Mouse (Mus musculus) layer of hippocampus, adult 2 months (tissue): ENCODE measurements around the gene Speer3. TPM values are rescaled to one million over a fixed set of nuclear protein-coding genes. Genes with fewer than 3 reads are reported as not detected.
"Not testable (repeated sequence)": the region's sequence is repeated elsewhere in the genome, so short reads cannot be mapped to it uniquely, and the experiment has no call there.

Source experiments
- DNase-seq, 2 experiments: peaks; one replicate each; pipeline ENCODE4 v3.0.0; 2022; ENCODE audit warnings: low spot score in 2 of 2
- H3K27ac ChIP-seq: fragments of 200-600 bp; 2 replicates; pipeline ENCODE4 v1.8.1; 2022
- H3K4me3 ChIP-seq: fragments of 200-600 bp; 2 replicates; pipeline ENCODE4 v1.8.1; 2022; ENCODE audit warnings: mild to moderate bottlenecking
- CTCF ChIP-seq: fragments of 200-600 bp; conservative IDR thresholded peaks from 2 replicates; pipeline ENCODE4 v1.8.1; 2022; ENCODE audit warnings: antibody characterized with exemption, mild to moderate bottlenecking, moderate library complexity
- long read RNA-seq, 2 experiments: library from polyadenylated mRNA; stranded (forward); transcript quantifications; one replicate each; pipeline ENCODE4 v2.0.0; 2021; ENCODE audit warnings: borderline mapping rate in 2 of 2
- total RNA-seq, 2 experiments: library from RNA; stranded (reverse); gene quantifications; 2 replicates each; pipeline ENCODE4 v1.2.3; 2021

Speer3 gene
- not detected for total RNA-seq
- long read RNA-seq, experiment 1 = 0 reads
- long read RNA-seq, experiment 2 = 0 reads

- TF ChIP-seq CTCF = no peak
- no peak within 1 kb of the TSS for H3K4me3 ChIP-seq
- no peak within 1 kb of the TSS for H3K27ac ChIP-seq
- no peak for DNase-seq
These were observed at the start of gene Speer3 for GRCm38 (mm10) chr5:13791319-13791718. Gene Speer3 (plus strand): TSS chr5:13791619.

GRCm38 (mm10) chr5:13810496-13810895 lies 19.1 kb downstream of the Speer3 start:
- not testable (repeated sequence) for H3K4me3 ChIP-seq

GRCm38 (mm10) chr5:13825108-13825507 lies 33.7 kb downstream of the Speer3 start:
- Histone ChIP-seq H3K4me3 (no peak overlapping the region), H3K27ac (no peak overlapping the region)
- no peak for DNase-seq
- TF ChIP-seq CTCF = no peak

More at GRCm38 (mm10) chr5:13810496-13810895, 19.1 kb downstream of the Speer3 start:
- not testable (repeated sequence) for H3K27ac ChIP-seq, DNase-seq

GRCm38 (mm10) chr5:13826708-13827107 lies 35.3 kb downstream of the Speer3 start:
- Histone ChIP-seq H3K4me3 (no peak overlapping the region), H3K27ac (no peak overlapping the region)
- no peak for DNase-seq
- TF ChIP-seq CTCF = no peak

GRCm38 (mm10) chr5:13844317-13844716 lies 52.9 kb downstream of the Speer3 start:
- DNase-seq = no peak
- no peak for TF ChIP-seq CTCF
- Histone ChIP-seq H3K4me3 (no peak overlapping the region), H3K27ac (no peak overlapping the region)

Other genes with a start within 250 kb of the Speer3 start
- 10 to 100 TPM; 40.9 to 44.2 TPM for gene Sema3e, start 233.7 kb downstream of the Speer3 start, total RNA-seq